Mouse (Mus musculus) stomach, postnatal 0 days (tissue): ENCODE data around the gene H2-Q2. TPM values are rescaled to one million over a fixed set of nuclear protein-coding genes. Genes with fewer than 3 reads are reported as not detected.
"Not testable (repeated sequence)": the region's sequence is repeated elsewhere in the genome, so short reads cannot be mapped to it uniquely, and the experiment has no call there.

Source experiments
- ATAC-seq: fragments of 200-750 bp; cut with Nextera tagmentation; 2 replicates; pipeline ENCODE4 v1.8.0; 2017; ENCODE audit not compliant: low FRiP score, low TSS enrichment
- DNase-seq: peaks from one replicate; pipeline ENCODE4 v3.0.0-alpha.2; 2016; ENCODE audit warnings: low spot score
- H3K27ac ChIP-seq: fragments of 300-500 bp; sonication (generic); replicated peaks from 2 replicates; pipeline ENCODE4 v1.5.1; 2014; ENCODE audit warnings: mild to moderate bottlenecking, control low read depth
- H3K27me3 ChIP-seq: fragments of 300-500 bp; sonication (generic); 2 replicates; pipeline ENCODE4 v1.6.1; 2014; ENCODE audit warnings: low read length; ENCODE audit not compliant: control insufficient read depth, insufficient read depth
- H3K36me3 ChIP-seq: fragments of 300-500 bp; sonication (generic); 2 replicates; pipeline ENCODE4 v1.6.1; 2014; ENCODE audit warnings: low read length, mixed read lengths; ENCODE audit not compliant: control insufficient read depth, insufficient read depth
- H3K4me1 ChIP-seq: fragments of 300-500 bp; sonication (generic); replicated peaks from 2 replicates; pipeline ENCODE4 v1.6.1; 2014; ENCODE audit warnings: antibody characterized with exemption; ENCODE audit not compliant: control insufficient read depth, insufficient read depth
- H3K4me2 ChIP-seq: fragments of 300-500 bp; sonication (generic); replicated peaks from 2 replicates; pipeline ENCODE4 v1.6.1; 2014; ENCODE audit warnings: low read depth, mild to moderate bottlenecking, control low read depth, moderate library complexity
- H3K4me3 ChIP-seq: fragments of 300-500 bp; sonication (generic); 2 replicates; pipeline ENCODE4 v1.5.1; 2014; ENCODE audit warnings: low read depth, low read length, control low read depth
- H3K9ac ChIP-seq: fragments of 300-500 bp; sonication (generic); 2 replicates; pipeline ENCODE4 v1.6.1; 2014; ENCODE audit warnings: mild to moderate bottlenecking, low read length, control low read depth, mixed read lengths
- H3K9me3 ChIP-seq: fragments of 300-500 bp; sonication (generic); 2 replicates; pipeline ENCODE4 v1.6.1; 2016; ENCODE audit warnings: low read length; ENCODE audit not compliant: control insufficient read depth
- CTCF ChIP-seq: IDR thresholded peaks from 2 replicates; pipeline ENCODE4 v1.5.1; 2016; ENCODE audit warnings: antibody characterized with exemption, low read depth, mild to moderate bottlenecking, moderate library complexity
- EP300 ChIP-seq: optimal IDR thresholded peaks from 2 replicates; pipeline ENCODE3; 2016; ENCODE audit warnings: antibody characterized with exemption
- WGBS: fragments of 180-500 bp; shearing (Covaris S2); extraction: QIAGEN DNeasy Blood & Tissue Kit; methylation state at CpG from one replicate; pipeline ENCODE4 v1.1.7; 2014; 5-methylcytosine and 5-hydroxymethylcytosine counted together
- polyA plus RNA-seq: library from polyadenylated mRNA; unstranded; fragments of >200 nt; fragmentation: Nextera tagmentation; extraction: Ambion mirVana; gene quantifications from 2 replicates; pipeline ENCODE4 v1.2.1, GENCODE M21; 2015

The H2-Q2 gene
- polyA plus RNA-seq, 1 experiment from 2014 or later, result 1.6 TPM

- Histone ChIP-seq H3K9ac (no peak overlapping the region), H3K4me3 (no peak overlapping the region), H3K9me3 (no peaks in the 10 kb centered on the region), H3K27me3 (no peaks in the 10 kb centered on the region), H3K4me1 (no peaks in the 10 kb centered on the region), H3K27ac (0 out of 2 replicates have a peak overlapping the region, but pooled peaks have one; percentile 2), H3K36me3 (no peaks in the 10 kb centered on the region), H3K4me2 (no peak overlapping the region)
- peak; percentile 84 for DNase-seq
- WGBS, result 51% methylated on average over 6 of the region's 6 CpGs
- TF ChIP-seq CTCF (no peak), EP300 (no peak)
- peak; percentile 75 for ATAC-seq
Measured at GRCm38 (mm10) chr17:35304478-35304877, 37.6 kb upstream of the H2-Q2 start.

- not testable (repeated sequence) for H3K4me2 ChIP-seq, H3K27me3 ChIP-seq, H3K27ac ChIP-seq, H3K36me3 ChIP-seq, H3K4me3 ChIP-seq, H3K9ac ChIP-seq, H3K4me1 ChIP-seq, DNase-seq, H3K9me3 ChIP-seq
- 65% methylated on average over 7 of the region's 8 CpGs for WGBS
- peak; percentile 5; the same call in 1 of the 2 replicates for ATAC-seq
Measured at GRCm38 (mm10) chr17:35304921-35305320, 37.1 kb upstream of the H2-Q2 start.

GRCm38 (mm10) chr17:35318671-35319070 is 23.4 kb upstream of the H2-Q2 start:
- H3K4me1 ChIP-seq, result no peaks in the 10 kb centered on the region
- H3K27ac ChIP-seq, result no peak overlapping the region
- no peaks in the 10 kb centered on the region for H3K36me3 ChIP-seq
- ATAC-seq (no peak), DNase-seq (no peak)
- H3K4me2 ChIP-seq, result no peak overlapping the region
- no peaks in the 10 kb centered on the region for H3K9me3 ChIP-seq
- TF ChIP-seq CTCF, result no peak
- TF ChIP-seq EP300, result no peak
- no peak overlapping the region for H3K4me3 ChIP-seq
- no peaks in the 10 kb centered on the region for H3K27me3 ChIP-seq
- H3K9ac ChIP-seq, result no peak overlapping the region

- Histone ChIP-seq H3K9me3 (no peaks in the 10 kb centered on the region), H3K27ac (no peak within 1 kb of the TSS), H3K9ac (peak within 1 kb of the TSS; percentile 8), H3K4me1 (no peaks in the 10 kb centered on the region), H3K36me3 (no peaks in the 10 kb centered on the region), H3K27me3 (no peaks in the 10 kb centered on the region), H3K4me3 (peak within 1 kb of the TSS; percentile 33), H3K4me2 (peak within 1 kb of the TSS; percentile 51)
- WGBS, result 2% methylated on average over 53 of the region's 55 CpGs
- no peak for DNase-seq
- no peak for ATAC-seq
- TF ChIP-seq CTCF (no peak), EP300 (no peak)
Measured at GRCm38 (mm10) chr17:35320327-35321081, 21.5 kb upstream of the H2-Q2 start, which contains the start of gene H2-Q1. TSS of gene H2-Q1 (plus strand) at chr17:35320405.

- H3K27me3 ChIP-seq, ATAC-seq, H3K4me1 ChIP-seq, H3K9me3 ChIP-seq, H3K4me2 ChIP-seq, H3K4me3 ChIP-seq, H3K27ac ChIP-seq, H3K9ac ChIP-seq, H3K36me3 ChIP-seq, DNase-seq: not testable (repeated sequence)
- 54% methylated on average over 1 of the region's 1 CpGs for WGBS
- TF ChIP-seq CTCF, result peak; percentile 58
Measured at GRCm38 (mm10) chr17:35325124-35325523, 16.9 kb upstream of the H2-Q2 start.

GRCm38 (mm10) chr17:35326000-35326399 is 16.0 kb upstream of the H2-Q2 start:
- H3K9ac ChIP-seq, result not testable (repeated sequence)

More at GRCm38 (mm10) chr17:35326000-35326399, 16.0 kb upstream of the H2-Q2 start:
- H3K27ac ChIP-seq, DNase-seq, ATAC-seq, H3K9me3 ChIP-seq, H3K4me1 ChIP-seq, H3K4me2 ChIP-seq, H3K36me3 ChIP-seq, H3K27me3 ChIP-seq, H3K4me3 ChIP-seq: not testable (repeated sequence)
